Mouse (Mus musculus): Measurements from ENCODE around the gene Inip. TPM values are rescaled to one million over a fixed set of nuclear protein-coding genes. Genes with fewer than 3 reads are reported as not detected.

Gene Inip
- total RNA-seq, 2 experiments from 2014 or later = 21.7 to 22.2 TPM

DNA sequence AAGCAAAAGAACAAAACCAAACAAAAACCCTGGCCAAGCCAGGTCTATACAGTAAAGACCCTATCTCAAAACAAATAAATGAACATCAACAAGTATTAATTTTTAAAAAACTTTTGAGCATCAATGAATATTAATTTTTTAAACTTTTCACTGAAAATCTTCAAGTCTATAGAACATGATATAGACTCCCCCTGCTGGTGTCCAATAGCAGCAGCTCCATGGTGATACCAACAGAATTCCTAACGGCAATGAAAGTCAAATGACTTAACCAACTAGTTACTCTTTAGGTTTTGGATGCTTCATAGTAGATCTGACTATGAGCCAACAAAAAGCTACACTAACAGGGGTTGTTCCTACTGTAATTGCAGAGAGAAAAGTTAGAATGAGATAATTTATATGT is 20.8 kb downstream of the Inip start:
- no peak for DNase-seq (ENCODE audit: low spot score in 2 of 2)

DNA sequence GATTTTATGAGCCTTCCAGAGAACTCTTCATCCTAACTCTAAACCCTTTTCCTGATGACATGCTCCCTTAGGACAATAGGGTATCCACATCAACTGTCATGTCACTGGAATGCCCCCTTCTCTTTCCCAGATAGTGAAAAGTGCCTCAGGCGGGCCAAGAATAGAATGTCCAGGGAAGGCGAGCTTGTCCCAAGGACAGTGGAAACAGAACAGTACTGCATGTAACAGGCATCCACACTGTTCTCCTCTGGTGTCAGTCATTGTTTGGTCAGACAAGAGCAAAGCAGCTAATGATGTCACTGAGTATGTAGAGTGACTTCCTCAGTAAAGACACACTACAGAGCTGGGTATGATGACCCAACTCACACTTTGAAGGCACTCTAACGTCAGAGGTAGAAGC is 23.6 kb downstream of the Inip start:
- DNase-seq (ENCODE audit: low spot score in 2 of 2) = no peak

DNA sequence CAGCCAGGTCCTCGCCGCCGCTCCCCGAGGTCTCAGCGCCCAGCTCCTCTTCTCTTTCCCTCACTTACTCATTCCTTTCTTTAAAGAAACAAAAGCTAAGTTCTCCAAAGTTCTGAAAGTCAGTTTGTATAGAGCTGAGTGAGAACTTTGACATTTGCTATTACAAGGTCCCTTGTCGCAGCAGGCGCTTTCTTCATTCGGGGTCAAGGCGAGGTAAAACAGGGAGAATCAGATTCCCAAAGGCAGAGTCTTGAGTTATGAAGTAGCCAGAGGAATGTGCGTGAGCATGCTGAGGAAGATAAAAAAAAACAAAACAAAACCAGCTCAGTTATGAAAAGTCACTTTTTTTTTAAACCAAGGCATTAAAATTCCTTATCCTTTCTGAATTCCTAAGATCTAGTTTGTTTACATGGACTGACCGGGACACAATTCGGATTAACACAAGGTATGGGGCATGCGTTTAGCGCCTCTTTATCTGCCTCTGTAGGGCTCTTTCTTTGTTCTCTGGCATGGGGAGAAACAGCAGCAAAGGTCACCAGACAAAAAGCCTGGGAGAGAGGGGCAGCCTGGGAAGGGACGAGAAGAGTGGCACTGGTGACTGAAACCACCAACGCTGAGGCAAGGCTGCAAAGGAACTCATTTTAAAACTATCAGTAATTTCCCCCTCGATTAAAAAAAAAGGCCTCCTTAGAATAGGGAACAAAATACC is 29.1 kb downstream of the Inip start:
- no peak for DNase-seq (ENCODE audit: low spot score in 2 of 2)

DNA sequence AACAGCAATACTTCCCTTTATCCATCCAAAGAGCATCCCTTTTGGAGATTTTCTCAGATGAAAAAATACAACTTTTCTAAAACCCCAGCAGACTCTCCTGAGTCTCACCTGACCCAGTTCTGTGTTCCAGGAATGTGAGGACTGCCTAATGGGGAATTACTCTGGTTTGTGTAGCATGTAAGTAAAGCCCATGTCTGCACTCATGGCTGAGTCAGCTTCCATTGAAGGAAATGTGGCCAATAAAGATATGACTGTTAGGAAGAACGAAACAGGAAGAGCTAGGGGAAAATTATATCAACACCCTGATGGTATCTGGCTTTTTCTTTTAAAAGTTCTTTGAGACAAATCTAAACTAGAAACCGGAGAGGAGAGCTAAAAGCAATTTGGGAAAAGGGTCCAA is 33.7 kb downstream of the Inip start:
- no peak for DNase-seq (ENCODE audit: low spot score in 2 of 2)

DNA sequence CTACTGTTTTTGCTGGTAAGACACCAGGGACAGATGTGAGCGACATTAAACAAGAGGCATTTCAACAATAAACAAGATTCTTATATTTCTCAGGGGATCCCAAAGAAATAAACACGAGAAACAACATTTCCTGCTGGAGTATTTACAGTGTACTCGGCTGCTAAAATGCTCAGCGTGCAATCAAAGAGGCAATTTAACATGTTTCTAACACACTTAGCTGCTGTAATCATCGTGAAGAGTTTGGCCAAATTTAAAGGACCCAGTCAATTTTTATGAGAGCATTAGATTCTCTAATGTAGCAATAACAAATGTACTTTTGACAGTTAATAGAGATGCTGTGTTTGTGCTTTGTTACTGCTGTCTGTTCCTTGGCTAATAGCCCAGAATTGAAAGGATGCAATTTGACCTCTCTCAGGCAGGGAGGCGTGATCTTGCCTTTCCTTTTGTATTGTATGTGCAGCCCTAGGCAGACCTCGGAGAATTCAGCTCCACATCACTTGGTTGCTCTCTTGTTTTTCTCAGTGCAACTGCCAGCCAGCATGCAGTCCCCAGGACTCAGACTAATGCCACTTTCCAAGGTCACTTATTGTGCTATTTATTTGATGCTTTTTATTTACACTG is 35.9 kb downstream of the Inip start:
- DNase-seq (ENCODE audit: low spot score in 2 of 2) = no peak

DNA sequence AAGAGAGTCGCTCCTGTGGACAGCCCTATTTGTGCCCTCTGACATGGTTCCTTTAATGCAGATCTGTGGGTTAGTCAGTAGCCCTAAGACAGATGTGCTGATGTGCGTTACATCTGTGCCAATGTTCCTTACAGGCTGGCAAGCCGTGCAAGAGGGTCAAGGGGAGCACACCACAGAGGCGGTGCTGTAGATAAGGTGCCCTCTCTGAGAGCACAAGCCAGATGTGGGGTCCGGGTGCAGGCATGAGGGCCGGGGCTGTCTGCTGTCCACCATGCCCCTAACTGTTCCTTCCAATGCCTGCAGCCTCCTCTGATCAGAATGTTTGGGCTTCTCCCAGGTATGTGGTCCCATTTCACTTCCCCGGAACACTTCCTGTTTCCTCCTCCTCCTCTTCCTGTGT is 36.4 kb downstream of the Inip start:
- no peak for DNase-seq (ENCODE audit: low spot score in 2 of 2)

DNA sequence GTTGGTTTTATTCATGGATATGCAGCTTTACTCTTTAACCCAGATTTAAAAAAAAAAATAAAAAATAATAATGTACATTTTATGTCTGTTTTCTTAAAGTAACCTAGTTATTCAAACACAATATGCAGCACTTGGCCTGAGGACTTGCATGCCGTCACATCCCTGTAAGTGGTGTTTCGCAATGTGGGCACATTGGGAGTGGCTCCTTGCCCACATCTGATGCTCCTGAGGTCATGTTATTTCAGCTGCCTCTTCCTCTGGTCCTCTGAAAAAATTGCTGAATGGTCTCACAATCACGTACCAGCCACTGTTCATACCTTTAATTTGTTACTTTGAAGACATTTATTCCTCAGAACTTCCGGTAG is 40.0 kb downstream of the Inip start:
- DNase-seq (ENCODE audit: low spot score in 2 of 2) = no peak

DNA sequence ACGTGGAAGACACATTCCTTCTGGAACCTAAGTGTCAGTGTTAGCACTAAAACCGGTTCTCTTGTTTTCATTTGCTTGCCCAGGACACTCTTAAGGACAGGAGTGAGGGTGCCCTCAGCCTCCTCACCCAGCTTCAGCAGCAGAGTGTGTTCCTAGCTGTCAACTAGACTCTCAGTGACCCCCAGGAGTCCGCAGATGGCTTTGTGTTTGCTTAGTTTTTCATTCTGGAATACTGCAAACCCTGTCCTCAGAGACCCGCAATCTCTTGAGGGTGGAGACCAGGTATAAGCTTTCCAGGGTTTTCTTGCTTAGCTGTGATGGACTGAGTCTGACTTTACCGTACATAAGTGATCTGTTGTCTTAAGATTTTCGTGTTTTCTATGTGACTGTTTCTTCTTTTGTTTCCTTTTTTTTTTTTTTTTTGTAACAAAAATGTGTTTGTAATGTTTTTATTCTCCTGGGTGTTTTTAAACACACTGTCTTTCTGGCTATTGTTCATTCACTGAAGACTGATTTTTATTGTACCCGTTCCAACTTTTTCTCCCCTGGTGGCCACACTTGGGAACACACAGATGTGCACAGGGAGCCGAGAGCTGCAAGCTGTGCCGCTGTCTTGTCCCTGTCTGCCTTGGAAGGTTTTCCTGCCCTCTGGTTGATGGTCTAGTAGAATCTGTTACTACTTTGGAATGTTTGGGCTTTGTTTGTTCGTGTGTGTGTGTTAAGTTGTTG is 40.6 kb downstream of the Inip start:
- DNase-seq (ENCODE audit: low spot score in 2 of 2) = peak; percentile 47 to 48

DNA sequence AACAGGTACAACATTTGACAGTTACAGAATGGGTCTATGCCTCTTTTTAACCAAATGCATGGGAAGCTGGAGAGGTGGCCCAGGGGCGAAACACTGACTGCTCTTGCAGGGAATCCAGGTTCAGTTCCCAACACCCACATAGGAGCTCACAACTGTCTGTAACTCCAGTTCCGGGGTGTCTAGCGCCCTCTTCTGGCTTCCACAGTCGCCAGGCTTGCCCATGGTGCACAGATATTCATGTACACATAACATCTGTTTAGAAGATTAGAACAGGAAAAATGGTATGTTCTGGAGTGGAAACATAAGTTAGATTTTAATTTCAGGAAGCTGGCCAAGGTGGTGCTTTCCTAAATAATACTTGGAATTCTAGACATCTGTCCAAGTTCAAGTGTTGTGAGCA is 41.4 kb downstream of the Inip start:
- DNase-seq (ENCODE audit: low spot score in 2 of 2) = no peak

DNA sequence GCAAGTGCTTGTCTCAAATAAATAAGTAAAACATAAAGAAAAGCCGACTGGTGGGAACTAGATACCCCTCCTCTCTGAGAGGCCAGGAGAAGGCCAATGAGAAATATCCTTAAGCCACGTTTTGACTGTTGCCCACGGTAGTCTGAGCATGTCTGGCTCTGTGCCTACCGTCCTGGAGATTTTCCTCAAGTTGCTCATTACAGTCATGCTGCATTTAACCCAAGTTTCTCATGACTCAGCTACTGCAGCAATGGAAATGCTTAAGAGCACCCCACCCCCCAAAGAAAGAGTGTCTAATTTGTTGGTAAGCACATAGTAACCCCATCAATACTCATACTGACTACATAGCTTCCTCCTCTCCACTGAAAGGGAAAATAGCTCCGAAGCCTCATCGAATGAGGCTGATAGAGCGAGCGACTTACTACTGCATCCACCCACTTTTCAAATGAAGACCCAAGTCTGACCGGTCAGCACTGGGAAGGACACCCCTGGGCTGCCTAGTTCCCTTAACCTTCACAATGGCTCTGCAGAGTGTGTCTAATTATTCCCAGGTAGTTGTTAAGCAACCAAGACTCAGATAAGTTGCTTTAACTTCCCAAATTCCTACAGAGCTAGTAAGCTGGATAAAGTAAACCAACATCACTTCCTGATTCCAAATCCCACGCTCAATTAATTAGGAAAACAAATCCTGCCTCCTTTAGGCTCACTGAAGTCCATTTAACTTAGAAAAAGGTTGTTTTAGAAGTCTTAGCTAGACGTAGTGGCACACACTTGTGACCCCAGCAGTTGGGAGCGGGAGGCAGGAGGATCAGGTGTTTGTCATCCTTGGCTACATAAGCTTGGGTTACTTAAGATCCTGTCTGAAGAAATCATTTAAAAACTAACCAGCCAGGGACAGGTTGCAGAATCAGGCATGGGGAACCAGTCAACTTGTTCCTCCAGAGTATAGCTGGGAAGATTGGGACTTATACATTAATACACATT is 43.6 kb downstream of the Inip start:
- DNase-seq (ENCODE audit: low spot score in 2 of 2) = no peak

DNA sequence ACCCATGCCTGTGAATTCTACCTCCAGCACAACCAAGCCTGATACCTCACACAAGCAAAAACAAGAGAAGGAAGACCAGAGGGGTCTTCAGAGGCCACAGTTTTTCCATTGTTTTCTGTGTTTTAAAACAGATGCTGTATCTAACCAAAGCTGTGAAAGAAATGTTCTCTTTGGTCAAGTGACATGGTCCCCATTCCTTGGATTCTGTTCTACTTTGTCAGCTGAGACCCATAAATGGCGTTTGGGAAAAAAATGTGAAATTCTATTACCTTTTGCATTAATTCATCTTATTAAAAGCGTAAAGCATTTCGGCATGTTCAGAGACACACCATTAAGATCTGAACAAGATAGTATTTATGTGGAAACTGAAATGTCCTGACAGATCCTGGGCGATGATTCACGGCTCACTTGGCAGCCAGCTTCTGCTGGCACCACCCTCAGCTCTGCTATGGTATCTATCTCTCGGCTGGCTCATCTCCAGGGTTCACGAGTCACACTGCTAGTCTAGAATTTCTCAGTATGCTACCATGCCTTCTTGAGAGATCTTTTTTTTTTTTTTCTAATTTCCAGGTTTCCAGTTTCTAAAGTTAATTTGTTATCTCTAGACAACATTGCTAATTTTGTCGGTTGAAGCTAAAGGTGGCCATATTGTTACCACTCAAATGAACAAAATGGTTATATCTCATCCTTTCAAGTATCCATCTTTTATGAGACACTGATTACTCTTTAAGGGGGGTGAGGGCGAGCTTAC is 44.9 kb downstream of the Inip start:
- peak; percentile 38 to 56 for DNase-seq (ENCODE audit: low spot score in 2 of 2)

DNA sequence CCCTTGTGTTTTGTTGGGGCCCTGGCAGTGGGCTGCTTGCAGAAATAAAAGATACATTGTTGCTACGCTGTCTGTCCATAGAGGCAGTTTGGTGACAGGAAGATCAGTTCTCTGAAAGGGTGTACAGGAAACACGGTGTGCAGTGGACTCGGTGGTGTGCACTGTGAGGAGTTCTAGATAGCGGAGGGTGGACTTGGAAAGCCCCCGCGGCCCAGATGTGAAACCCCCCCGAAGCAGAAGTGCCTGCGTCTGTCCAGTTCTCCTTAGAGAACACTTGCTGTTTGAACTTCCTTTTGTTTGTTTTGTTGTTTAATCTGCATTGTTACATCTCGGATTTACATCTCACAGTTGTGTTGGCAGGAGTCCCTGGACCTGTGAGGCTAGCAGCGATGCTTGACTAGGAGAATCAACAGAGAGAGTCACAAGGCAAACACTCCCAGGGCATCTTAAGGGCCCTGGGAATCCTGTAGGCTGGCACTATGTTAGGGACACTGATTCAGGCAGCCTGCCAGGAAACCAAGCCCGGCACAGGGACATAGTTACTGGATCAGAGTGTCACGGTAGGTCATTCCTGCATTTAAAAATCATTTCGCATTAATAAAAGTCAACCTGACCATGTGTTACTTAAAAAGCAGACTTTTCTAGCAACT is 47.8 kb downstream of the Inip start:
- no peak for DNase-seq (ENCODE audit: low spot score in 2 of 2)

DNA sequence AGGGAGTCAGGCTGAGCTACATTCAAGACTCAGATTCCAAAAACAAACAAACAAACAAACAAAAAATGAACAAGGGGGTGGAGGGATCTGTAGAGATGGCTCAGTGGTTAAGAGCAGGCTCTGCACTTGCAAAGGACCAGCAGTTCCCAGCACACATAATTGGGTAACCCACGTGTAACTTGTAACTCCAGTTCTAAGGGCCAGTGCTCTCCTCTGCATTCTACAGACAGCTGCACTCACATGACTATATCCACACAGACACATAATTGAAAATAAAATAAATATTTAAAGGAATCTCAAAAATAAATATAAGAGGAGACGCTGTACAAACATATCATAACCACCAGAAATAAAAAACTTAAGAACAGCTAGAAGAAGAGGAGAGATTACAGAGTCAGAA is 61.5 kb downstream of the Inip start:
- no peak for DNase-seq (ENCODE audit: low spot score in 2 of 2)

DNA sequence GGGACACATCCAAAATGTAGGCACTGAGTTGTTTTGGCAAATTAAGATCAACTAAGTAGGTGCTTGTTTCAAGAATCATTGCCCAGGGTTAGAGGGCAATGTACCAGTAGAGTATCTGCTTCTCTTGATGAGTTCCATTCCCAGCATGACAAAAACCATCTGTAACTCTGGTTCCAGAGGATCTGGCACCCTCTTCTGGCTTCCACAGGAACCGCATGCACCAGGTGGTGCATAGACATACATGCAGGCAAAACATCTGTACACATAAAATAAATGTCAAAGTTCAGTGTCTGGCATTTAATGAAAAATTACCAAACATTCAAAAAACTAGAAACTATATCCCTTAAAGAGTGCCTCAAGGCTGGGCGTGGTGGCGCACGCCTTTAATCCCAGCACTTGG is 62.1 kb downstream of the Inip start:
- no peak for DNase-seq (ENCODE audit: low spot score in 2 of 2)

DNA sequence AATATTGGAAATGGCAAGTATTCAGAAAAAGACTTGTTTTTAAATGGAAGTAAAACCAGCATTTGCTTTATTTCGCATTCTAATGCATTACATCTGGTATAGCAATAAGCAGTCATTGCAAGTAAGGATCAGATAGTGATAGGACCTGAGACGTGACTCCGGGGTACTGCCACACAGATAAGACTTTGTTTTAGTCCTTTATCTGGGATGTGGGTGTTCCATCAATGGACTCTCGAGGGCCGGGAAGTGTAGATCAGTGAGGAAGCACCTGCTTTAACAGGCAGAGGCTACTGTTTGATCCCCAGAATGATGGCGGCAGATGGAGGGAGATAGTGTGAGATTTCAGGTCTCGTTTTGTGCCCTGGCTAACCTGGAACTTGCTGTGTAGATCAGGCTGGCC is 69.8 kb downstream of the Inip start:
- DNase-seq (ENCODE audit: low spot score in 2 of 2) = no peak

DNA sequence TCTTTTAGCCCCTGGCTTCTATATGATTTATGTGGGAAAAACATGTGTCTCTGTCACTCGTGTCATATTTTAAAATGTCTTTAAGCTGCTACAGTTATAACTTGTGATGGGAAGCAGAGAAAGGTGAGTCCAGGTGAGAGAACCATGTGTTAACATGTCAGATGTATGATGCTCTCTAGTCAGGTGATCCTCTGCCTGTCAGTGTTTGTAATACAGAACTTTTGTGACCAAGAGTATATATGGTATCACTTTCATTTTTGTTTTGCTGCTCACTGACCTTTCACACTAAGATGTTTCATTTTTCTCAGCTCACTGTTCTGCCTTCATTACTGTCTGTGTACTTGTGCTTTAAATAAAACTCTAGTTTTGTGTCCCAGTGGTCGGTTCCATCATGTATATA is 72.5 kb downstream of the Inip start:
- DNase-seq (ENCODE audit: low spot score in 2 of 2) = no peak

DNA sequence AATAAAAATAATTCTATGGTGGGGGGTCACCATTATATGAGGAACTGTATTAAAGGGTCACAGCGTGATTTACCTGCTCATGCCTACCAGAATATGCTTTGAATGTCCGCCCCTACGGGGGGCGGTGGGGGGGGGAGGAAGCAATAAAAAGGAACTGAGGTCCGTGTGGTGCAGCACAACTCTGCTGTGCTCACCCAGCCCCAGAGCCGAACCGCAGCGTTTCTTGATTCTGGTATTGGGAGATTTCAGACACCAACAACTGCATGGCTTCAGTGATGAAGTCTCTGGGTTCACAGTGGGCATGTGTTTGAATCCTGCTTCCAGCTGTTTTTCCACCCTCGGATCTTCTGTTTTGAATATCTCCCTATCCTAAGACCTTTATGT is 73.5 kb downstream of the Inip start:
- no peak for DNase-seq (ENCODE audit: low spot score in 2 of 2)

DNA sequence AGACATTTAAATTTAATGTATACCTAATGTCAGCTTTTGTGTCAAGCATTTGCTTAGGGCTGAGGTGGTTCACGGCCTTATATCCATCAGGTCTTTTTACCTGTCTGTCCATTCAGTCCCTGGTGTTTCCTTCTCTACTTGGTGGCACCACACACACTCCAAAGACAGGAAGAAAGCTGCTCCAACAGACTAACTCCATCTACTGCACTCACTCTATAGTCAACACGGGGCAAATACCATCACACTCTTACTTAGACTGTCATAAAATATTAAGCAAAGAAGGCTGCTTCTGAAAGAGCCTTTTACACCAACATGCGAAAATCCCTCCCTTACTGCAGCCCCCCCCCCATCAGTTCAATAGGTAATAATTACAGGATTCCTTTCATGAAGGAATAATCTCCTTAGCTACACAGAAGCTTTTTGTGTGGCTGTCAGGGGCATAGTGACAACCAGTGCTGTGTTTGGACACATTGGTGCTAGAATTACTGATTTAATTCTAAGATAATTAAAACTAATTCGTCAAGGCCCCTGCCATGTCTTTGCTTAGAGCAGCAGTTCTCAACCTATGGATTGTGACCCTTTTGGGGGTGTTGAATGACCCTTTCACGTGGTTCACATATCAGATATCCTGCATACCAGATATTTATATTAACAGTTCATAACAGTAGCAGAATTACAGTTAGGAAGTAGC is 74.1 kb downstream of the Inip start:
- no peak for DNase-seq (ENCODE audit: low spot score in 2 of 2)

DNA sequence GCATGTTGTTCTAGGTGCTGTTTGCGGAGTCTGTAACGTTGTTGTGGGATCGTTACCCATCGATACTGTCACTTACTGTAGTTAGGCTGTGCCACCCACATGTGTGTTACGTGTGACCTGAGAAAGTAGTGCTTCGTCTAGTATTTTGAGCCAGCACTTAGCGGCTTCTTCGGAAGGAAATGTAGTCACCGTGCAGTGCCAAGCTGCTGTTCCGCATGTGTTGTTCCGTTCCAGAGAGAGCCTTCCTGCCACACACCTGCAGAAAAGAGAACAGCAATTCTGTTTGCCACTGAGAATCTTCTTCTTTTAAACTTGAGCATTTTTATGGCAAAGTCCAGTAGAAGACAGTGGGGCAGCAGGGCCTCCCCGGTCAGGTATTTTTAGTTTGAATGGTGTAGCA is 74.9 kb downstream of the Inip start:
- DNase-seq (ENCODE audit: low spot score in 2 of 2) = no peak

DNA sequence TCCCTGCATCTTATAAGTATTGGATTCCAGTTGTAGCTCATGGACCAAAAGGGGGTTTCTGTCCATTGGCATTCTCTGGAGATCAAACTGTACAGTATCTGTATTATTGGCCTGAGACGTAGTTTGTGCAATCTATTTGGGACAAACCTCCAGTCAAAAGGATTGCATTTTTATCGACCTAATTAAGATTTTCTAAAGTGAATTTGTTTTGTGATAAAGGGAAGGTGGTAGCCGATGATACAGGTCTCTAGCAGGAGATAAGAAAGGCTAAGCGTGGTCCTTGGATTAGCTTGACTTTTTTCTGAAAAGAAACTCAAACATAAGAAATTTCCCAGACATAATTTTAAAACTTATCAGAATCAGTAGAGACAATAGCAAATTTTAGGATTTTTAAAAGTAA is 75.8 kb downstream of the Inip start:
- no peak for DNase-seq (ENCODE audit: low spot score in 2 of 2)
